Mouse (Mus musculus): ENCODE measurements at regions not wholly inside any gene's neighbourhood (a gene's known extent, or its start where the extent isn't known, plus 50 kb on each side); places are given as distances from the start of the nearest gene placed in this dataset.
A peak's percentile ranks its signal among the peaks of the same experiment; 100 is the strongest.

DNA sequence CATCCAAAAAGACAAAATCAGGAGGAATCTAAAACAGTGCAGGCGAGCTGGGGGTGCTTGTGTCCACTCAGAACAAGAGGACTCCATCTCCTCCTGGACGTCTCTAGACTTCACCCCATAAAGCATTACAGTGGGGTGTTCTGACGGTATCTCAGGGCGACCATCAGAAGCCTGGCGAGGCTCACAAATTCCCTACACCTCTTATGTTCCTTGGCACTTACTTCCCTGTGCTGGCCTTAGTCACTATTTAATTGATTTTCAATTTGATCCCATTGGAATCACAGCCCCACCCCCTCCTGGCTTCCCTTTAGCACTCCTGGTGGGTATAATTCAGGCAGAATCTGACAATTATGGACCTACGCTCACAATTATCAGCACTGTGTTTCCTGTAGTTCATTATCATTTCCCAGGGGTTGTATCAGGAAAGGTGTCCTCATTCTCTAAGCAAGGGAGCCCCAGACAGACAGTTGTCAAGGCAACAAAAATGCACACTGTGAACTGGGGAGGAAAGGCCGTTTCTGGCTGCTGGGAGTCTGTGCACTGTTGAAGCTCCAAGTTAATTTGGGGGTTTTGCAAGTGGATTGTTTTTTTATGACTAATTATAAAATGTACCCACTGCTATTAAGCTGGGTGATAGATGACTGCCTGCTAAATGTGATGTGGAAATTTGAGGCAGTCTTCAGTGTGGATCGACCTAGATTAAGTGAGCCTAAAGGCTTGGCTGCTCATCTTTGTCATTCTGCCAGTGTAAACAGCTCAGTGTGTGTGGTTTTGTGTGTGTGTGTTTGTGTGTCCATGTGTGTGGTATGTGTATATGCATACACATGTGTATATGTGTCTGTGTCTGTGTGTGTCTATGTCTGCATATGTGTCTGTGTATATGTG, 115.6 kb upstream of the Kcnj15 start:
- Histone ChIP-seq H3K4me1 (peaks cover 9% of the 10 kb centered on the region; the same call in 1 of the 2 replicates), H3K36me3 (replicated peaks) (no peaks in the 10 kb centered on the region), H3K4me2 (no peak overlapping the region), H3K27ac (no peak overlapping the region), H3K4me3 (replicated peaks) (no peak overlapping the region), H3K9ac (no peak overlapping the region), H3K9me3 (no peaks in the 10 kb centered on the region), H3K27me3 (no peaks in the 10 kb centered on the region)
- WGBS = 64% methylated on average over 8 of the region's 8 CpGs
- peak; percentile 61; the same call in 1 of the 2 replicates for ATAC-seq (ENCODE audit: low FRiP score)

DNA sequence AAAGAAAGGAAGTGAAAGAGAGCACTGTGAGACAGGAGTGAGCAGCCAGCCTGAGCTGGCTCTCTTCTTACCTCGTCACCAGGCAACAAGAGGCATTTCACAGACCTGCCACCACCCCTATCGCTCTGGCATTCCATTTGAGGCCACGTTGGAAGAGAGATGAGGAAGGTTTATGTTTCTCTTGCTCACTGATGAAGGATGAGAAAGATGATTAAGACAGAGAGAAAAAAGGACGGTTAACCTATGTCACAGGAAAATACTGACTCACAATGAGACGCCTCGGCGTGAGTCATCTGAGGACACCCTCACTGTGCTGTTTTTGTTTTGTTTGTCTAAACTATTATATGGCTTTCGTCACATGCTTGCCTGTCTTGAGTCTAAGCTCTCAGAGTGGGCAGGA, 106.9 kb upstream of the Kcnj15 start:
- no peak overlapping the region for H3K4me3 ChIP-seq (replicated peaks)
- H3K27ac ChIP-seq = no peak overlapping the region
- H3K9me3 ChIP-seq = no peaks in the 10 kb centered on the region
- 75% methylated on average over 8 of the region's 8 CpGs for WGBS
- 0 out of 2 replicates have a peak, but pooled peaks cover 3% of the 10 kb centered on the region for H3K4me1 ChIP-seq
- ATAC-seq (ENCODE audit: low FRiP score) = no peak
- no peaks in the 10 kb centered on the region for H3K36me3 ChIP-seq (replicated peaks)
- H3K4me2 ChIP-seq = no peak overlapping the region
- H3K27me3 ChIP-seq = no peaks in the 10 kb centered on the region
- H3K9ac ChIP-seq = no peak overlapping the region

DNA sequence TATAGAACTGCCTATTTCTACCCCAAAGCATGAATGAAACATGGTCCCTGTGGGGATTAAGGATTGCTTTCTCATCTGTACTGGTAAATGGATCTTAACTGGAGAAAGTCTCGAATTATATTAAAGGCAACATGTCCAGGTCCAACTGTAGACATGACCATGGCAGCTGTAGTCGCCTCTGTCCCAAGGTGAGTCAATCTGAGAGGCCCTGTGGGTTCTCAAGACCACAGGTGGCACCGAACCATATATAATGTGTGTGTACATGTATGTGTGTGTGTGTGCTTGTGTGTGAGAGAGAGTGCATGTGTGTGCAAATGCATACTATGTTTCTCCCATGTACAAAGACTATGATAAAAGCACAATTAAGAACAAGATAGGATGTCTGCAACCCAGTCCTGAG, 105.9 kb upstream of the Kcnj15 start:
- no peak for ATAC-seq (ENCODE audit: low FRiP score)

DNA sequence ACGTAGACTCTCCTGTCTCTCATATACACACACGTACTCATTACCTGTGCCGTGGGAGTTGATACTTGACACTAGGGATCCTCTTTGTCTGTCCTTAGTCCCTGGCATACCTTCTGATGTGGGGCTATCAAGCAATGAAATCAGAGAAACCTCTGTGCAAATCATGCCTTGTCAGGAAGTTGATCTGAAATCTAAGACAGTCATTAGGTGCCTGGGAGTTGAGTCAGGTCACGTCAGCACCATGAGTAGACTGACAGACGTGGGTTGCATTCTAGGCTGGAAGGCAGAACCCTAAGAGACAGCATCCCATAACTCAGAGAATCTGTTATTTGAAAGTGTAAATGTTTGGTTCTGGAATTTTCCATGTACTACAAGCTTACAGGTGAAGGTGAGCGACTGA, 105.4 kb upstream of the Kcnj15 start:
- no peak overlapping the region for H3K9ac ChIP-seq
- H3K4me3 ChIP-seq (replicated peaks) = no peak overlapping the region
- H3K36me3 ChIP-seq (replicated peaks) = no peaks in the 10 kb centered on the region
- H3K9me3 ChIP-seq = no peaks in the 10 kb centered on the region
- H3K4me2 ChIP-seq = no peak overlapping the region
- no peaks in the 10 kb centered on the region for H3K27me3 ChIP-seq
- ATAC-seq (ENCODE audit: low FRiP score) = no peak
- H3K27ac ChIP-seq = no peak overlapping the region
- WGBS = 94% methylated on average over 6 of the region's 6 CpGs
- 0 out of 2 replicates have a peak, but pooled peaks cover 3% of the 10 kb centered on the region for H3K4me1 ChIP-seq

More for the DNA sequence above, 105.9 kb upstream of the Kcnj15 start:
- Histone ChIP-seq H3K9ac (no peak overlapping the region), H3K9me3 (no peaks in the 10 kb centered on the region), H3K27me3 (no peaks in the 10 kb centered on the region), H3K27ac (no peak overlapping the region), H3K36me3 (replicated peaks) (no peaks in the 10 kb centered on the region), H3K4me1 (0 out of 2 replicates have a peak, but pooled peaks cover 3% of the 10 kb centered on the region), H3K4me3 (replicated peaks) (no peak overlapping the region), H3K4me2 (no peak overlapping the region)
- WGBS = 80% methylated on average over 3 of the region's 3 CpGs

DNA sequence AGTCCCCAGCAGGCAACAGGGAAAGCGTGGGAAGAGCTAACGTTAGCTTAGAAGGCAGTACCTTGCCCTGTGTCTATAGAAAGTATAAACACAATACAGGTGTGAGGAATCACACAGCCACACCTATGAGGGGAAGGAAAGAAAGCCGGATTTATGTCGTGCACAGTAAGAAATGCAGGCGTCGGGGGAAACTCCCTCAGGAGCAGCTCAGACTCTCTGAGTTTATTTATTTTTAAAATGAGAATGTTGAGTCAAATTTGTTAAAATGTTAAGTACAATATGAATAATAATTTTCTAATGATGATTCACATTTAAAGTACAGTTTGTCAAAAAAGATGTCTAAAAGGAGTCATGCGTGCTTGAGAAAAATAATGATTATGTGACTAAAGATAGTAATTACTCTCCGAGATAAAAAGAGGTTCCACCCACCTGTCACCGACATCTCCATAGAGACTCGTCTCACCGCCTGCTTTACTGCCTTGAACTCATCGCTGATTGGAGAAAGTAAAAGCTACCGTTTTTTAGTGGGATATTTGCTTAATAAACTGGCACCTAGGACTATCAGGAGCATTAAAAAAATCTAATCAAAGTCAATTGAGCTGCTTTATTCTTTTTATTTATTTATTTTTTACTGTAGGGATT, 104.5 kb upstream of the Kcnj15 start:
- Histone ChIP-seq H3K36me3 (replicated peaks) (no peaks in the 10 kb centered on the region), H3K4me1 (no peaks in the 10 kb centered on the region), H3K9me3 (no peaks in the 10 kb centered on the region), H3K4me2 (no peak overlapping the region), H3K9ac (no peak overlapping the region), H3K27me3 (no peaks in the 10 kb centered on the region), H3K4me3 (replicated peaks) (no peak overlapping the region), H3K27ac (no peak overlapping the region)
- no peak for ATAC-seq (ENCODE audit: low FRiP score)
- WGBS = 72% methylated on average over 13 of the region's 13 CpGs

DNA sequence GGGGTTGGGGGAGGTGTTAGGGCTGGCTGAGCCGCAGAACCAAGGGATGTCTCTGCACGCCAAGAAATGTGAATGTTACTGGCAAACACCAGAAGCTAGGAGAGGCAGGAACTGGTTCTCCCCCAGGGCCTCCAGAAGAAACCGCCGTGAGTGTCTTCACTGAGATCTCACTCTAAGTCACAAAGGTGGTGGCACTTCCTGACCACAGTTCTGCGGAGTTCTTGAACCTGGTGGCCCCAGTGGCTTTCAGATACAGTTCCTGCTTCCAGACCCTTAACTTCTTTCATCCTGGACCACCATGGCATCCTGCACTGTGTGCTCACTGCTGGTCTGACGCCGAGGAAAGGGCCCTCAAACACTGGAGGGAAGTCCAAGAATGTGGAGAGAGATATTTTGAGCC, 89.0 kb upstream of the Kcnj15 start:
- no peaks in the 10 kb centered on the region for H3K9me3 ChIP-seq
- H3K4me2 ChIP-seq = no peak overlapping the region
- no peaks in the 10 kb centered on the region for H3K27me3 ChIP-seq
- H3K4me1 ChIP-seq = no peaks in the 10 kb centered on the region
- ATAC-seq (ENCODE audit: low FRiP score) = no peak
- no peaks in the 10 kb centered on the region for H3K36me3 ChIP-seq (replicated peaks)
- no peak overlapping the region for H3K4me3 ChIP-seq (replicated peaks)
- no peak overlapping the region for H3K27ac ChIP-seq
- 86% methylated on average over 7 of the region's 7 CpGs for WGBS
- H3K9ac ChIP-seq = no peak overlapping the region

DNA sequence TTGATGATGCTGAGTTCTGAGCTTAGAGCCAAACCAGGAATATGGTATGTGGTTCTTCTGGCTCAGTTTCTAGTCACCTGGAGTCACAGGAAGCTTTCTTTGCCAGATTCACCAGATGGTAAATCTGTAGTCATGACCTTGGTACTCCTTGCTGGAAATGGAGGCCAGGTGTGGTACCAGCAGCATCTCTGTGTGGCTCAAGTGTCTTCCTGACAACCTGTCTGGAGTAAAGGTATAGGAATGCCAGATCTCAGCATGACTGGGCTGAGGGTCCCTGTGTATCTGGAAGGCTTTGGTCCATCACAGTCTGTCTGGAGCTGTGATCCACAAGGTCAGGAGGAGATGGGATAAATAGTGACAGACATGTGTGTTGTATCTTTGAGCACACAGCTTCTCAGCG, 88.0 kb upstream of the Kcnj15 start:
- no peak overlapping the region for H3K4me3 ChIP-seq (replicated peaks)
- no peak overlapping the region for H3K27ac ChIP-seq
- ATAC-seq (ENCODE audit: low FRiP score) = no peak
- no peaks in the 10 kb centered on the region for H3K9me3 ChIP-seq
- H3K36me3 ChIP-seq (replicated peaks) = no peaks in the 10 kb centered on the region
- no peaks in the 10 kb centered on the region for H3K27me3 ChIP-seq
- no peak overlapping the region for H3K9ac ChIP-seq
- WGBS = 96% methylated on average over 1 of the region's 1 CpGs
- no peak overlapping the region for H3K4me2 ChIP-seq
- H3K4me1 ChIP-seq = no peaks in the 10 kb centered on the region

DNA sequence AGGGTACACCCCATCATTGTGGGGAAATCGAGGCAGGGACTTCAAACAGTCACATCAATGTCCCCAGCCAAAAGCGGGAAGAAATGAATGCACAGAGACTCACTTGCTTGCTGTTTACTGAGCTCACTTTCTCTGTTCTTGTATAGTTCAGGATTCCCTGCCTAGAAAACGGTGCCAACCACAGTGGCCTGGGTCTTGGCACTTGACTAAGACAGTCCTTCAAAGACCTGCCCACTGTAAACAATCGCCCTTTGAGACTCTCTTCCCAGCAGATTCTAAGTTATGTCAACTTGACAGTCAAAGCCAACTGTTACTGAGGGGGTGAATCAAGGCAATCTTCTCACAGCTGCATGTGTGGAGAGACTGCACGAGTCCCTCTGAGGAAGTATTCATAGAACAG, 76.8 kb upstream of the Kcnj15 start:
- no peak overlapping the region for H3K4me2 ChIP-seq
- no peak overlapping the region for H3K27ac ChIP-seq
- 84% methylated on average over 5 of the region's 5 CpGs for WGBS
- H3K4me1 ChIP-seq = no peaks in the 10 kb centered on the region
- no peaks in the 10 kb centered on the region for H3K9me3 ChIP-seq
- no peak for ATAC-seq (ENCODE audit: low FRiP score)
- H3K27me3 ChIP-seq = no peaks in the 10 kb centered on the region
- no peak overlapping the region for H3K9ac ChIP-seq
- H3K36me3 ChIP-seq (replicated peaks) = no peaks in the 10 kb centered on the region
- H3K4me3 ChIP-seq (replicated peaks) = no peak overlapping the region

DNA sequence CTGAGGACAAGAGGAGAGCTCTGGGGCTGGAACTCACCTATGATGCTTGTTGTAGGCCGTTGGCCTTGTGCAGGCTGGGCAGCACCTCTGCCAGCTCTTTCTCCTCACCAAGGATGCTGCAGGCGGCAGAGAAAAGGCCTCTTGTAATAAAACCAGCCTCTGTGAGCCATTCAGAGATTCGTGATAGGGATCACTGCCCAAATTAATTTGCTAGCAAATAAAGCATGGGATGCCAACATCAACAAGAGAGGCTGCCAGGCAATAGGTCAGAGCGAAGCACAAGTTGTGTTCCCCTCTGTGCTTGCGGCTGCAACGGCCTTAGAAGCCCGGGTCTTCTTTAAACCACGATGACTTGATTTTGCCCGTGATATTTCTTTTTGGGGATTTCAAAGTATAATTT, 72.0 kb upstream of the Kcnj15 start:
- Histone ChIP-seq H3K4me1 (no peaks in the 10 kb centered on the region), H3K4me2 (no peak overlapping the region), H3K4me3 (replicated peaks) (no peak overlapping the region), H3K9me3 (no peaks in the 10 kb centered on the region), H3K27ac (no peak overlapping the region), H3K36me3 (replicated peaks) (no peaks in the 10 kb centered on the region), H3K27me3 (no peaks in the 10 kb centered on the region), H3K9ac (no peak overlapping the region)
- 88% methylated on average over 9 of the region's 9 CpGs for WGBS
- no peak for ATAC-seq (ENCODE audit: low FRiP score)

DNA sequence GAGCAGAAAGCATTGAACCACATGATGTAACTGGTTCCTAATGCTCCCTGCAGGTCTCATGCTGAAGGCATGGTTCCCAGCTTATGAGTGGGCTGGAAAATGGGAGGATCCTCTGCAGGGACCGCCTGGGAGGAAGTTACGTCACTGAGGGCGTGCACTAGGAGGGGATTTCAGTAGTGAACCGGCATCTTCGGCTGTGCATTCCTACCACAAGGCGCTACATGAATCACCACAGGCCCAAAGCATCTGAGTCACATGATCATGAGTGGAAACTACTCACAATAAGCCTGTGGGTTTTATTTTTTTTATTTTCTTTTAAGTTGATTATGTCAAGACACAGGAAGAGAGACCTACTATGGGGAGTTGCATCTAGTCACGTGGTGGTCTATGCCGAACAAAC, 68.2 kb upstream of the Kcnj15 start:
- 84% methylated on average over 8 of the region's 8 CpGs for WGBS

DNA sequence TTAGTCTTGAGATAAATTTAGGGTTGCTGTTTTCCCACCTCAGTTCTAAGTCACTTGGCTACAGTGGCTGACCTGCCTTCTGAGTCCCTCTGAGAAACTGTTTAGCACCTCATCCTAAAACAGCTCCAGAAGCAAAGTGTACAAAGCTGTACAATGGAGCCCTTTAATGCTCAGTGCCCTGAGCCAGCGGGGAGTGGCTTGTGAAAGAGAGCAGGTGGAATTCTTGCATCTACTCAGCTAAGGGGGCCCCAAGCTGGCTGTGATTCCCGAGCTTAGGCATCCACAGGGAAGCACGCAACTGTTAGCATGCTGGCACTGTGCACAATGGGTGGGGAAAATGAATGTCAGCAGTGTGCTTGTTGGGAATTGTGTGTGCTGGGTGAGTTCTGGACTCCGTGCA, 63.2 kb upstream of the Kcnj15 start:
- Histone ChIP-seq H3K27me3 (no peaks in the 10 kb centered on the region; the same call in 1 of the 2 replicates), H3K9me3 (no peaks in the 10 kb centered on the region), H3K27ac (no peak overlapping the region), H3K4me2 (no peak overlapping the region), H3K9ac (no peak overlapping the region), H3K4me3 (replicated peaks) (no peak overlapping the region), H3K4me1 (peaks cover 5% of the 10 kb centered on the region; the same call in 1 of the 2 replicates), H3K36me3 (replicated peaks) (no peaks in the 10 kb centered on the region)
- ATAC-seq (ENCODE audit: low FRiP score) = no peak
- WGBS = 27% methylated on average over 4 of the region's 4 CpGs

More for the DNA sequence above, 68.2 kb upstream of the Kcnj15 start:
- Histone ChIP-seq H3K9me3 (no peaks in the 10 kb centered on the region), H3K4me2 (no peak overlapping the region), H3K27ac (no peak overlapping the region), H3K36me3 (replicated peaks) (no peaks in the 10 kb centered on the region), H3K4me1 (no peaks in the 10 kb centered on the region), H3K9ac (no peak overlapping the region), H3K27me3 (no peaks in the 10 kb centered on the region; the same call in 1 of the 2 replicates), H3K4me3 (replicated peaks) (no peak overlapping the region)
- ATAC-seq (ENCODE audit: low FRiP score) = no peak

DNA sequence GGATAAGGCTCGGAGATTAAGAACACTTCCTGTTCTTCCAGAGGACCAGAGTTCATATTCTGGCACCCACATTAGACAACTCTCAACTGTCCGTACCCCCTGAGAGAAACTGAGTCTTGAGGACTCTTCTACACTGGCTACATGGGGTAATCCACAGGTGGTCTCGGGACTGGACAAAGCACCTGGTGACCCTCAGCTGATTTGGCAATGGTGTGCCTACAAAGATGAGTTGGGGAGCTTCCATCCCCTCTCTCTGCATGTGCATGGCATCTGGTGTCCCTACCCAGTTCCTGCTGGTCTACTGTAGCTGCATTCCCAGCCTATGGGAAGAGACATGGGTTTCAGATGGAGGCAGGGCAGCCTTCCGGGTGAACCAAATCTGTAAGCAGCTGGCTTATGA, 61.2 kb upstream of the Kcnj15 start:
- no peaks in the 10 kb centered on the region for H3K9me3 ChIP-seq
- no peak for ATAC-seq (ENCODE audit: low FRiP score)
- no peak overlapping the region for H3K4me3 ChIP-seq (replicated peaks)
- no peaks in the 10 kb centered on the region; the same call in 1 of the 2 replicates for H3K27me3 ChIP-seq
- 84% methylated on average over 4 of the region's 4 CpGs for WGBS
- no peak overlapping the region for H3K27ac ChIP-seq
- H3K4me2 ChIP-seq = no peak overlapping the region
- peaks cover 5% of the 10 kb centered on the region; the same call in 1 of the 2 replicates for H3K4me1 ChIP-seq
- no peaks in the 10 kb centered on the region for H3K36me3 ChIP-seq (replicated peaks)
- no peak overlapping the region for H3K9ac ChIP-seq

All from forebrain, embryonic 12.5 days (tissue).